Mouse (Mus musculus) liver, postnatal 0 days (tissue): ENCODE results near the gene Sox6.

Experiments used
- CTCF ChIP-seq: sonication (generic); IDR thresholded peaks from 2 replicates; pipeline ENCODE4 v1.5.1; 2016; ENCODE audit warnings: antibody characterized with exemption, low read depth
- EP300 ChIP-seq: IDR thresholded peaks from 2 replicates; pipeline ENCODE4 v1.6.1; 2016; ENCODE audit warnings: antibody characterized with exemption, low read depth, mild to moderate bottlenecking

GRCm38 (mm10) chr7:115628766-115629165, 409.8 kb downstream of the Sox6 start:
- TF ChIP-seq EP300 = no peak
- no peak for TF ChIP-seq CTCF
